Mouse (Mus musculus): ENCODE data around the gene Acy3. TPM values are rescaled to one million over a fixed set of nuclear protein-coding genes. Genes with fewer than 3 reads are reported as not detected.
"Not testable (repeated sequence)": the region's sequence is repeated elsewhere in the genome, so short reads cannot be mapped to it uniquely, and the experiment has no call there.

Gene Acy3
- polyA plus RNA-seq, 1 experiment from 2014 or later: 11.9 TPM

GRCm38 (mm10) chr19:4023185-4023584, 36.8 kb downstream of the Acy3 start:
- H3K4me2 ChIP-seq (ENCODE audit: low read depth, low read length): no peak overlapping the region
- H3K27me3 ChIP-seq (ENCODE audit: control insufficient read depth, insufficient read depth, low read depth, low read length): no peaks in the 10 kb centered on the region
- no peak overlapping the region for H3K27ac ChIP-seq (ENCODE audit: low read length)
- H3K4me3 ChIP-seq (ENCODE audit: low read length): no peak overlapping the region
- WGBS: 48% methylated on average over 7 of the region's 7 CpGs
- H3K9ac ChIP-seq (ENCODE audit: low read length): no peak overlapping the region
- H3K36me3 ChIP-seq (ENCODE audit: control insufficient read depth, insufficient read depth, low read length): no peaks in the 10 kb centered on the region
- H3K4me1 ChIP-seq (replicated peaks; ENCODE audit: control insufficient read depth, insufficient read depth, low read length): peaks cover 2% of the 10 kb centered on the region; the same call in 1 of the 2 replicates
- H3K9me3 ChIP-seq (ENCODE audit: control insufficient read depth, low read length): peaks cover 2% of the 10 kb centered on the region; the same call in 1 of the 2 replicates
- ATAC-seq (ENCODE audit: low read depth): no peak

GRCm38 (mm10) chr19:4027576-4027975, 41.2 kb downstream of the Acy3 start:
- no peak overlapping the region for H3K4me2 ChIP-seq (ENCODE audit: low read depth, low read length)
- H3K4me3 ChIP-seq (ENCODE audit: low read length): no peak overlapping the region
- H3K27me3 ChIP-seq (ENCODE audit: control insufficient read depth, insufficient read depth, low read depth, low read length): no peaks in the 10 kb centered on the region
- H3K9ac ChIP-seq (ENCODE audit: low read length): no peak overlapping the region
- H3K27ac ChIP-seq (ENCODE audit: low read length): no peak overlapping the region
- H3K9me3 ChIP-seq (ENCODE audit: control insufficient read depth, low read length): peaks cover 2% of the 10 kb centered on the region; the same call in 1 of the 2 replicates
- H3K4me1 ChIP-seq (replicated peaks; ENCODE audit: control insufficient read depth, insufficient read depth, low read length): no peaks in the 10 kb centered on the region
- ATAC-seq (ENCODE audit: low read depth): no peak
- H3K36me3 ChIP-seq (ENCODE audit: control insufficient read depth, insufficient read depth, low read length): no peaks in the 10 kb centered on the region

- WGBS: 45% methylated on average over 7 of the region's 7 CpGs
- no peak for ATAC-seq (ENCODE audit: low read depth)
- Histone ChIP-seq H3K27me3 (ENCODE audit: control insufficient read depth, insufficient read depth, low read depth, low read length) (no peaks in the 10 kb centered on the region), H3K36me3 (ENCODE audit: control insufficient read depth, insufficient read depth, low read length) (peaks cover 3% of the 10 kb centered on the region; the same call in 1 of the 2 replicates), H3K9me3 (ENCODE audit: control insufficient read depth, low read length) (no peaks in the 10 kb centered on the region), H3K4me1 (replicated peaks; ENCODE audit: control insufficient read depth, insufficient read depth, low read length) (peaks cover 5% of the 10 kb centered on the region; the same call in 1 of the 2 replicates), H3K4me2 (ENCODE audit: low read depth, low read length) (no peak overlapping the region), H3K4me3 (ENCODE audit: low read length) (no peak overlapping the region), H3K9ac (ENCODE audit: low read length) (no peak overlapping the region), H3K27ac (ENCODE audit: low read length) (no peak overlapping the region)
Measured at GRCm38 (mm10) chr19:4032668-4033067, 46.3 kb downstream of the Acy3 start.

- Histone ChIP-seq H3K4me1 (replicated peaks; ENCODE audit: control insufficient read depth, insufficient read depth, low read length) (peaks cover 8% of the 10 kb centered on the region), H3K36me3 (ENCODE audit: control insufficient read depth, insufficient read depth, low read length) (peaks cover 3% of the 10 kb centered on the region; the same call in 1 of the 2 replicates), H3K9me3 (ENCODE audit: control insufficient read depth, low read length) (no peaks in the 10 kb centered on the region), H3K27ac (ENCODE audit: low read length) (no peak overlapping the region), H3K9ac (ENCODE audit: low read length) (no peak overlapping the region), H3K4me3 (ENCODE audit: low read length) (no peak overlapping the region), H3K4me2 (ENCODE audit: low read depth, low read length) (no peak overlapping the region), H3K27me3 (ENCODE audit: control insufficient read depth, insufficient read depth, low read depth, low read length) (no peaks in the 10 kb centered on the region)
- ATAC-seq (ENCODE audit: low read depth): no peak
- 51% methylated on average over 3 of the region's 3 CpGs for WGBS
Measured at GRCm38 (mm10) chr19:4033298-4033697, 46.9 kb downstream of the Acy3 start.

- WGBS: 47% methylated on average over 5 of the region's 5 CpGs
- Histone ChIP-seq H3K36me3 (ENCODE audit: control insufficient read depth, insufficient read depth, low read length) (peaks cover 3% of the 10 kb centered on the region; the same call in 1 of the 2 replicates), H3K4me1 (replicated peaks; ENCODE audit: control insufficient read depth, insufficient read depth, low read length) (peaks cover 10% of the 10 kb centered on the region), H3K27me3 (ENCODE audit: control insufficient read depth, insufficient read depth, low read depth, low read length) (no peaks in the 10 kb centered on the region), H3K9me3 (ENCODE audit: control insufficient read depth, low read length) (no peaks in the 10 kb centered on the region), H3K27ac (ENCODE audit: low read length) (no peak overlapping the region), H3K4me2 (ENCODE audit: low read depth, low read length) (no peak overlapping the region), H3K4me3 (ENCODE audit: low read length) (no peak overlapping the region), H3K9ac (ENCODE audit: low read length) (no peak overlapping the region)
- ATAC-seq (ENCODE audit: low read depth): no peak
Measured at GRCm38 (mm10) chr19:4033742-4034141, 47.4 kb downstream of the Acy3 start.

GRCm38 (mm10) chr19:4036327-4037045, 50.1 kb downstream of the Acy3 start:
- no peak overlapping the region for H3K27ac ChIP-seq (ENCODE audit: low read length)
- H3K36me3 ChIP-seq (ENCODE audit: control insufficient read depth, insufficient read depth, low read length): peaks cover 3% of the 10 kb centered on the region; the same call in 1 of the 2 replicates
- 68% methylated on average over 12 of the region's 12 CpGs for WGBS
- peaks cover 10% of the 10 kb centered on the region for H3K4me1 ChIP-seq (replicated peaks; ENCODE audit: control insufficient read depth, insufficient read depth, low read length)
- ATAC-seq (ENCODE audit: low read depth): no peak
- no peak overlapping the region for H3K4me2 ChIP-seq (ENCODE audit: low read depth, low read length)
- H3K9ac ChIP-seq (ENCODE audit: low read length): no peak overlapping the region
- no peak overlapping the region for H3K4me3 ChIP-seq (ENCODE audit: low read length)
- no peaks in the 10 kb centered on the region for H3K9me3 ChIP-seq (ENCODE audit: control insufficient read depth, low read length)
- H3K27me3 ChIP-seq (ENCODE audit: control insufficient read depth, insufficient read depth, low read depth, low read length): no peaks in the 10 kb centered on the region

- ATAC-seq (ENCODE audit: low read depth): peak; percentile 40
- peak overlapping the region; percentile 81 for H3K4me2 ChIP-seq (ENCODE audit: low read depth, low read length)
- WGBS: 22% methylated on average over 7 of the region's 8 CpGs
Measured at GRCm38 (mm10) chr19:4037154-4037787, 50.9 kb downstream of the Acy3 start.

GRCm38 (mm10) chr19:4037788-4038232, 51.4 kb downstream of the Acy3 start, which contains the start of gene Gstp1:
TSS of gene Gstp1 (minus strand) at chr19:4037985.
- peak; percentile 93 for ATAC-seq (ENCODE audit: low read depth)
- Histone ChIP-seq H3K27ac (ENCODE audit: low read length) (peak within 1 kb of the TSS; percentile 82), H3K9me3 (ENCODE audit: control insufficient read depth, low read length) (no peaks in the 10 kb centered on the region), H3K4me3 (ENCODE audit: low read length) (peak within 1 kb of the TSS; percentile 86), H3K9ac (ENCODE audit: low read length) (peak within 1 kb of the TSS; percentile 92), H3K4me1 (replicated peaks; ENCODE audit: control insufficient read depth, insufficient read depth, low read length) (peaks cover 10% of the 10 kb centered on the region), H3K4me2 (ENCODE audit: low read depth, low read length) (peak within 1 kb of the TSS; percentile 81), H3K36me3 (ENCODE audit: control insufficient read depth, insufficient read depth, low read length) (peaks cover 3% of the 10 kb centered on the region; the same call in 1 of the 2 replicates), H3K27me3 (ENCODE audit: control insufficient read depth, insufficient read depth, low read depth, low read length) (no peaks in the 10 kb centered on the region)
- 0% methylated on average over 26 of the region's 26 CpGs for WGBS

More at GRCm38 (mm10) chr19:4037154-4037787, 50.9 kb downstream of the Acy3 start:
- not testable (repeated sequence) for H3K4me1 ChIP-seq (replicated peaks; ENCODE audit: control insufficient read depth, insufficient read depth, low read length); H3K27me3 ChIP-seq (ENCODE audit: control insufficient read depth, insufficient read depth, low read depth, low read length); H3K36me3 ChIP-seq (ENCODE audit: control insufficient read depth, insufficient read depth, low read length); H3K9me3 ChIP-seq (ENCODE audit: control insufficient read depth, low read length)
- peak overlapping the region; percentile 82 for H3K27ac ChIP-seq (ENCODE audit: low read length)
- H3K4me3 ChIP-seq (ENCODE audit: low read length): peak overlapping the region; percentile 86
- H3K9ac ChIP-seq (ENCODE audit: low read length): peak overlapping the region; percentile 92
